Mouse (Mus musculus) fibroblast of lung, adult 2 months (primary cell): ENCODE results near the gene Actr2.
"Not testable (repeated sequence)": the region's sequence is repeated elsewhere in the genome, so short reads cannot be mapped to it uniquely, and the experiment has no call there.

ENCODE experiments used
- DNase-seq: peaks from one replicate; pipeline ENCODE4 v3.0.0-alpha.2; 2011; ENCODE audit warnings: low read depth

Gene Actr2

DNA sequence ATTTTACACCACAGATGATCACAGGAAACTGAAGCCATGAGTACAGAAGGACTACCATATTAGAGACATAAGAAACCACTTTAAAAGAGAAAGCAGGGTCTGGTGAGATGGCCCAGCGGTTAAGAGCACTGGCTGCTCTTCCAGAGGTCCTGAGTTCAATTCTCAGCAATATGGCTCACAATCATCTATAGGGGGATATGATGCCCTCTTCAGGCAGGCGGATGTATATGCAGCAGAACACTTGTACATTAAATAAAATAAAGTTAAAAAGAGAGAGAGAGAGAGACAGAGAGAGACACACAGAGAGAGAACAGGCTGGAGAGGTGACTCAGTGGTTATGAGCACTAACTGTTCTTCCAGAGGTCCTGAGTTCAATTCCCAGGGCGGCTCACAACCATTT, 67.1 kb downstream of the Actr2 start:
- DNase-seq = no peak

DNA sequence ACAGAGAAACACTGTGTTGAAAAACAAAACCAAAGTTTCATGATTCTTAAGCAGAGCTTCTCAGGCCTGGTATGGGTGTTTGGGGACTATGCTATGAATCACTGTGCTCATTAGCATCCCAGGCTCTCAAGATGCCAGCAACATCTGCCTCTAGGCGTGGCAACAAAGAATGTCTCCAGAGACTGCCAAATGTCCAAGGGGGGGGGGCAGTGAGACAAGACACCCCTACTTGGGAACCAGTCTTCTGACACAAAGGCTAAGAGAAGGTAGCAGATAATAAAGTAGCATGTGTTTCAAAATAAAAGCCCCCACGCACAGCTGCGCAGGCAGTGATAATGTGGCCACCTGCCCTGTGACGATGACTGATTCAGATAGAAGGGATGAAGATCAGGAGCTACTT, 69.5 kb downstream of the Actr2 start:
- no peak for DNase-seq

DNA sequence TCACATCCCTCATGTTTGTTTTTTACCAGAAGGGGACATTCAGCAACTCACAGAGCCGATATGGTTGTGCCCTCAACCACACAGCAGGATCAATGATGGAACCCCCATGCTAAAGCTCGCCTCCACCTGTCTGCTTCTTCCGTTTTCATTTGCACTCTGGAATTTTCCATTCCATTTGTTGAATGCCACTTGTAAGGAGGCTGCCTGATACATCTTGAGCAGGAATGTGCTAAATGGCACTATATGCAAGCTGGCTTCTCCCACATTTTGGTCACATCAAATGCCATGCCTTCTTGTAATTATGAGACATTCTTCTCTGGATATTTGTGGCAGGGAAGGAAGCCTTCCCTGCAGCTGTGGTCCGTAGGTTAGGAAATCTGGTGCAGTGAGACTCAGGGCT, 70.6 kb downstream of the Actr2 start:
- no peak for DNase-seq

DNA sequence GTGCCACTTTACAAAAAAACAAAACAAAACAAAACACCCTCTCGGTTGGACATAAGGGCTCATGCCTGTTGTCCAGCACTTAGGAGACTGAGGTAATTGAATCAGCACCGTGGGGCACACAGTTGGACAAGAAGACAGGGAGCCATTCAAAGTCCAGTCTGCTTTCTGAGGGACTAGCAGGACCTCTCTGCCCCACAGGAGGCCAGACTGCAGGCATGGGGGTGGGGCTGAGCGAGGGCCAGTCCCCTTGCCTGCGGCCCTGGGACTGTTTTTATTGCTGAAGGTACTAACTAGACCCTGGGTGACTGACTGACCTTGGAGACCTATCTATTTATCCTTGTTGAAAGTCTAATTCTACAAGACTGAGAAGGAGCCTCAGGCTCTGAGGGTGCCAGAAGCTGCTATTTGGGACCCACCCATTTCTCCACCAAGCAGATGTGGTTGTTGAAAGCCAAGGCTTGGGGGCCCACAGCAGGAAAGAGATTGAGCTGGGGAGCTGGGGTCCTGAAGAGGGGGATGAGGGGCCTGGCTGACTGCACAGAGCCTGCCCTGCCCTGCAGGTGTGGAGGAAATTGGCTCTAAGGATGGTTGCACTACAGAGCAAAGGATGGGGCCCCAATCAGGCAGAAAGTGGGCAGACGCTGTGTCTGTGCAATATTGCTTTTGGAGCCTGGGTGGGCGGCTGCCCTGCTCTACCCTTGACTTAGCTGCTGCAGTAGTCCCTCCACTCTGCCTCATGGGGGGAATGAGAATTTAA, 71.4 kb downstream of the Actr2 start:
- no peak for DNase-seq

DNA sequence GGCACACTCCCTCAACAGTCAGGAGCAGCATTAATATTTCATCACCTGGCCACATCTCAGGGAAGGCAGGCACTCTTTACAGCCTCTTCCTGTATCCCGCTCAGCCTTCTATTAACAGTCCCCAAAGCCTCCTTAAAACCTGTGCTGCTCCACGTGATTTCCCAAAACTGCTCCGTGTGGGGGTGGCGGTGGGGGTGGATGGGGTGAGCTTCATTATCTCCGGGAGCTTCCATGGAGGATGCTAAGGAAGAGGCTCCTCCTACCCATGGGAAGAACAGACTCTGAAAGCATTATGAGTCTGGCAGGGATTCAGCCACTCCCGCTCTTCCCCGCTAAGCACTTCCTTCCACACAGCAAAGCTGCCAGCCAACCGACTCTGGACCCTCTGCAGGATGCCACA, 74.0 kb downstream of the Actr2 start:
- DNase-seq = no peak

DNA sequence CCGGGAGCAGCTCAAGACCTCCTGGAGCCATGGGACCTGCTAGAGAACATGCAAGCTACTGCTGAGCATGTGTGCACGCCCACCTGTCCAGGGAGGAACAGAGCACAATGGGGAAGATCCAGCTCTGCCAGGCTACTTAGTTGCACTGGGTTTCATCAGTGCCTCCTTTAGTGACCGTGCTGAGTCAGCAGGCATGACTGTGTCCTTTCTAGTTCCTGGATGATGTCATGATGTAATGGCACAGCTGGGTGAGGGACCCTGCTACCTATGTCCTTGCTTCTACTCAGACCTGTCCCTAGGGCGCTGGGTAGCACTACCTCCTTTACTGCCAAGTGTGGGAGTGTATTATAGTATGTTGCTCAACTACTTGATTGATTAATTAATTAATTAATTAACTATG, 75.0 kb downstream of the Actr2 start:
- DNase-seq = no peak

DNA sequence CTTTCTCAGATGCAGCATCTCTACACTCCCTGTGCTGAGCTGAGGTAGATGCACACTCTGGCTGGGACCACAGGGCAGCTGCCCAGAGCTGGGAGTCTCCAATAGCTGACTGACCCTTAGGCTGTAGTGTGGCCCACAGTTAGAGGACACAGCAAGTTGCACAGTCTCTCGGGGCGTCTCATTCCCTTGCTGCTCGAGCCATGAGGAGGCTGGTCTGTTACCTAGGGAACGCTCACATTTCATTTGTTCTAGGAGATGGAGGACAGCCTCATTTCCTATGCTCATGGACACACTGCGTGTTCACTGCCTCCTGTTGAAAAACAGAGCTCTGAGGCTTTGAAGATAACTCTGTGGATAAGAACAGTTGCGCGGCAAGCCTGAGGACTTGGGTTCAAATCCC, 76.7 kb downstream of the Actr2 start:
- no peak for DNase-seq

DNA sequence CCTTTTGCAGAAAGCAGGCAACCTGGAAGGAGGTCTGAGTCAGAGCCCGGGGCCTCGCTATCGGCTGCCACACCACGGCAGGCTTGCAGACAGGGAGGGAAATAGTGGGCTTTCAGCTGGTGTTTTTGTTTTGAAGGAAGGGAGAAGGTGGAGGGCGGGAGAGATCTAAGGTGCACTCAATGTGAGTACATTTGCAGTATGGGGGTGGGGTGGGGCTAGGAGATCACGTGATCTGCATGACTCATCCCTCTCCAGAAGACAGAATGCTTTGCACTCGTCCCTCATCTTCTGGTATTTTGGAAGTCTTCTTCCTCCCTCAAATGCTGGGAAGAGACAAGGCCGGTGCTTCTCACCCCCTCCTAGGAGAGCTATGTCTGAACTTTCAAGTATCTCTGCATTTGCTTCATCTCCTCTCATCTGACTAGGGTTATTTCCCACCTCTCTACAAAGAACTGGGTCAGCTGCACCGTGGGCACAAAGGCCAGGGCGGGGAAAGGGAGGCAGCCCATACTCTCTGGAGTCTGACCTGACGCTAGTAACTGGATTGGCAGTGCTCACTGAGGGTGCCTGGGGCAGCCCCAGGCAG, 77.3 kb downstream of the Actr2 start:
- DNase-seq = no peak

DNA sequence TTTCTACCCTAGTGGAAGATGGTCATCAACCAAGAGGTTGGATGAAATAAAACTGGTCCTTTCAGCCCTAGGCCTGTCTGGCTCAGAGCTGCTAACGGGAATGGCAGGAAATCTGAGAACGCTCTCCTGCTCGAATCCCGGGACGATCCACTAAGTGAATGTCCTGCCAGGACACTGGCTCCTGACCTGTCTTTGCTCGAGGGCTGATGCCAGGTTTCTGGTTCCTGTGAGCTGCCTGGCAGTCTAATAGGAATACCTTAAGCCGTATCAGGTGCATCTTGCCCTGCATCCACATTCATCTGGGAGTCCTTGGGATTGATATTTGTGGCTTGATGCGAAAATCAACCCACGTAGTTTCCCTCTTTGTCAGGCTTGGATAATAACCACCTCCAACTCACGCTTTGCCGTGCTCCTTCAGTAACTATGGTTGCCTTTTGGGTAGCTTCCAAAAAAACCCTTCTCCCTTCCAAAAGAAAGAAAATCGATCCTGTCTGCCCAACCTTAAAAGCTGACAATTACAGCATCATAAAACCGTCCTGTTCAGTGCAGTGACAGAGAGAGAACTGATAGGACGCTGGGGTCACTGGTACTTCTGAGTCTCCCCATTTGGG, 78.3 kb downstream of the Actr2 start:
- DNase-seq = no peak

DNA sequence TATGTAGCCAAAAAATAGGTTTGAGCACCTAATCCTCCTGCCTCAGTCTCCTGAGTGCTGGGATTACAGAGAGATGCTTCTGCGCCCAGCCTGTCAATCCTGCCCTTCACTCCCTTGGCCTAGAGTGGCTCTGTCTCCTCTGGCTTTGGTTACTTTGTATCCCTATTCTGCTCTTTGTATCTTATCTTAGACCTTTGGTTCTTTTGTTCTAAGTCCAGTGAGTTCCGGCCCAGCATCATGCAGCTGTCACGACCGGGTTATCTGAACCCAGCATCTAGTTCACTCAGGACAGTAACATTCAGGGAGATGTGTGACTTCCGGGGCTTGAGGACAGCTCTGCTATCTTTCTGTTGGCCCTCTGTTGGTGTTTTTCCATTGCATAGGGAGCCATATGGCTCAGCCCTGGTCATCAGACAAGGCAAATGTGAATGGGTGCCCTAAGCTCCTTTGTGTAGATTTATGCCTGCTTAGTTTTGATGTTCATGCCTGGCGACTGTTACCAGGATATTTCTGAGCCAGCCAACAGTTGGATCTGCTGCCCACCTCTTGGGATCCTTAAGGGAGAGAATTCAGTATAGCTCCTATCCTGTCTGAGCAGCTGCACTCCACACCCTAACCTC, 79.1 kb downstream of the Actr2 start:
- no peak for DNase-seq

DNA sequence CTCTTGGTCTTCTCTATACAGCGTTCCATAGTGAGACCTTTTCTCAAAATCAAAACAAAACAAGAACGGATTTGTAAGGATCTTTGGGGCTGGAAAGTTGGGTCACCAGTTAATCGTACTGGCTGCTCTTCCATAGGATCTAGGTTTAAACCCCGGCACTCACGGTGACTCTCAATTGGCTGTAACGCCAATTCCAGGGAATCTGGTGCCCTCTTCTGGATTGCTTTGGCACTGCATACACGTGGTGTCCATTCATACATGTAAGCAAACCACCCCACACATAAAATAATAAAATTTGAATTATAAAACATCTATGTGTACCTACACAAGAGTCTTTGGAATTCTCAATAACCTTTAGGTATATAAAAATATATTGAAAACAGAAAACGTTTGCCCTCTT, 81.2 kb downstream of the Actr2 start:
- no peak for DNase-seq

DNA sequence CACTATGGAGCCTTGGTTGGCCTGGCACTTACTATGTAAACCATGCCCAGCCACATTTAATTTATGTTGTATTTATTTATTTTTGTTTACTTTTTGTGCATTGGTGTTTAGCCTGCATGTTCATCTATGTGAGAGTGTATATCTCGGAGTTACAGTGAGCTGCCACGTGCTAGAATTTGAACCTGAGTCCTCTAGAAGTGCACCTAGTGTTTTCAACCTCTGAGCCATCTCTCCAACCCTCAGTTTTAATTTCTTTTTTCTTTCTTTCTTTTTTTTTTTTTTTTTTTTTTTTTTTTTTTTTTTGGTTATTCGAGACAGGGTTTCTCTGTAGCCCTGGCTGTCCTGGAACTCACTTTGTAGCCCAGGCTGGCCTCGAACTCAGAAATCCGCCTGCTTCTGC, 81.7 kb downstream of the Actr2 start:
- not testable (repeated sequence) for DNase-seq

DNA sequence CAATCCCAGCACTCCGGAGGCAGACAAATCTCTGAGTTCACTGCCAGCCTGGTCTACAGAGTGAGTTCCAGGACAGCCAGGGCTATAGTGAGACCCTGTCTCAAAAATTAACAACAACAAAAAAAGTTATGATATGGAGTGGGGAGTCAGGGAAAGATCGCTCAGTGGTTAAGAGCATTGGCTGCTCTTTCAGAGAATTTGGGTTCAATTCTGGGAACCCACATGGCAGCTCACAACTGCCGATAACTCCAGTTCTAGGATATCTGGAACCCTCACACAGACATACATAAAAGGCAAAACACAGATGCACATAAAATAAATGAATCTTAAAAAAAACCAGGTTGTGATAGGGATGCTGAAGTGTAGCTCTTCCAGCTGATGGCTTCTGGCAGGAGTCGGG, 83.7 kb downstream of the Actr2 start:
- no peak for DNase-seq

DNA sequence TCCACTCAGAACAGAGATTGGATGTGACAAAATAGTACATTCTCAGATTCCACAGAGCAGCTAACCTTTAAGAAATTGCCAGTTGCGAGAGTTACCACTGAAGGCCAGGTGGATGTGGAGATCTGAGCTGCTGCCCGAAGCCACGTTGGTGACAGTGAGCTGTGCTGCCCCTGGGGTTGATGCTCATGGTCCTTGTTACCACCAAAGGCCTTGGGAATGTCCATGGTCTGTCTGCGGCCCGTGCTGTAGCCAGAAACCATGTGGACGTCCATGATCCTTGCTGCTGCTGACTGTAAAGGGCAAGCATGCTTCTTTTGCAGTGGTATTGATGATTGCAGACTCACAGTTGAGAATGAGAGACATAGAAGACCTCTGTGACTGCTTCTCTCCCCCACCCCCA, 84.3 kb downstream of the Actr2 start:
- no peak for DNase-seq

DNA sequence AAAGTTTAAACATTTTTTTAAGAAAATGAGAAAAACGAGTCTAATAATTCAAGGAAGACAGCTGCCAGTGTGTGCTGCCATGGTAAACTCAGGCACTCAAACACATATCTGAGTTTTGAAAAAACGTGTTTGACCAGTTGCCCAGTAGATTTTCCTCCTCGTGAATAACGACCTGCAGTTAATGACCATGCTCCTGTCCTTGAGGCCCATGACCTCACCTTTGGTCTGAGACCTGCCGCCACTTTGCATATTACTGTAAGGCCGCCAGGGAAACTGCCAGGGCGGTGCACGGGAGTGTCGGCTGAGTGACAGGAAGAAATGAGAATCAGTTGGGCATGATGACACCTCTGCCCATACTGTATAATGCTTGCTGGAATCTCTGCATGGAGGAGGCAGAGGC, 85.0 kb downstream of the Actr2 start:
- no peak for DNase-seq

DNA sequence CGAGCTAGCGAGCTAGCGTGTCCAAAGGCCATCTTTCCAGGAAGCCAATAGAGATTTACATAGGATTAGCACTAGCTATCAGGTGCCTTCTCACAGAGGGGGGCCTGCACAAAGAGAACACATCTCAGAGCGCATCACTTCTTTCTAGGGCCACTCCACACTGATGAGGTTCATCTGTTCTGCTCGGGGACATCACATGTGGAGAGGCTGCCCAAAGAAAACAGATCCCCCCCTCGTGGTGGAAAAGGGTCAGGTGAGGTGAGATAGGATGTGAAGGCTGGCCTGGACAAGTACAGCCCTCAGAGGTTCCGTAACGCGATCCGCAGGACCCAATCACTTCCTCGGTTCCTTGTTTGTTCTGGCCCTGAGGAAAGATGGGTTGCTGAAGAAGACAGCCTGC, 86.8 kb downstream of the Actr2 start:
- DNase-seq = no peak

DNA sequence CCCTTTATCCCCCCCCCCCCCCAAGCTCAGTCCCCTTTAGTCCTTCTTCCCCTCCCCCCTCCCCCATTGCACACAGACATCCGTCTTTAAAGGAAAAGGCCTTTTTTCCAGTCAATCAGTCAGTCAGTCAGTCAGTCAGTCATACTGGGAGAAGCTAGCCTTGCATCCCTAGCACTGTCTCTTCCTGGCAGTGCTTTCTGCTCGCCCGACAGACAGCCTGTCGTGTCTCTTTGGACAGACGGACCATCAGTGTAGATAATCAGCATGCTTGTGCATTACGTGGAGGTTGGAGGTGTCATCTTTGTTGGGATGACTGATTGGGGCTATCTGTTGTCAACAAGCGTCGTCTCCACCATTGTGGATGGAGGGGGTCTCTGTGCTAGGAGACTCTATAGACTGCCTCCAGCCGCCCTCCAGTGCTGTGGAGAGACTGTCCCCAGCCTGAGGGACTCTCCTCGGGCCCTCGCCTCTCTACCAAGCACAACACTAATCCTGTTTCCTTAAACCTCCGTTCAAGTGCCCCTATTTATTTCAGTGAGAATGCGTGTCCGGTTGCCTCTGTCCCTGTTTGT, 89.7 kb downstream of the Actr2 start:
- no peak for DNase-seq

DNA sequence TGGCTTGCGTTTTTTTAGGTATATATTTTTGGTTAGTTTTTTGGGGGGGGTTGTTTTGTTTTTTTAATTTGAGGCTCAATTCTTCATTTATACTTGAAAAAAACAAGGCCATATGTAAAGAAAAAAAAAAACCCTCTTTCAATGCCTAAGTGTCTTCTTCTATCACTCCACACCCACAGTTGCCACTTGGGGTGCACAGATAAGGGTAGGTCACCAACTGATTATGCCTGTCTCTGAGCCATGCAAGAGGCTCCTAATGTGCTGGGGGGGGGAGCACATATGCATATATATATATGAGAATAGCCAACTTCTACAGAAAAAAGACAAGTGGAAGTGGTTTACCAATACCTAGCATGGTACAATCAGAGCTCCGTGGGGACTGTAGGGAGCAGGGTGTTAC, 90.3 kb downstream of the Actr2 start:
- DNase-seq = no peak

DNA sequence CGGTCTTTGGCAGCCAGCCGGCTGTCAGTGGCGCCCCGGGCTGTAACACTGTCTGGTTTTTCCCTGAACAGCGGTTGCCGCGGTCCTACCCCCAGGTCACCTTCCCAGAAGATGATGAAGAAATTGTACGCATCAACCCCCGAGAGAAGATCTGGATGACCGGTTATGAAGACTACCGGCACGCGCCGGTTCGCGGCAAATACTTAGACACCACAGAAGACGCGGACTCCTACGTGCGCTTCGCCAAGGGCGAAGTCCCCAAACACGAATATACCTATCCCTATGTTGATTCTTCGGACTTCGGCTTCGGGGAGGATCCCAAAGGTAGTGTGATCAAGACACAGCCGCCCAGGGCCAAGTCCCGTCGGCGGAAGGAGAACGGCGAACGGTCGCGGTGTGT, 92.0 kb downstream of the Actr2 start:
- DNase-seq = no peak

DNA sequence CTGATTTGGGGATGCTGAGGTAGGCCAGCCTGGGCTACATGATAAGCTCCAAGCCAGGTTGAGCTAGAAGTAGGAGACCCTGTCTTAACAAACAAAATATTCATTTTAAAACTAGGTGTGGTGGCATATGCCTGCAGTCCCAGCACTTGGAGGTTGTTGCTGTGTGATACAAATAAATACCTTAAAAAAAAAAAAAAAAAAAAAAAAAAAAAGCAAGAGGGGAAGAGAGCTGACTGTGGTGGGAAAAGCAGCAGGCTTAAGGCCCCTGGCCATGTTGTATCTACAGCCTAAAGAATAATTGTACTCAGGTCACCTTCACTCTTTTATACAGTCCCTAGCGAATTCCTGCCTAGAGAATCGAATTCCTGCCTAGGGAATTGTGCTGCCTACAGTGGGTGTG, 93.8 kb downstream of the Actr2 start:
- DNase-seq = no peak

DNA sequence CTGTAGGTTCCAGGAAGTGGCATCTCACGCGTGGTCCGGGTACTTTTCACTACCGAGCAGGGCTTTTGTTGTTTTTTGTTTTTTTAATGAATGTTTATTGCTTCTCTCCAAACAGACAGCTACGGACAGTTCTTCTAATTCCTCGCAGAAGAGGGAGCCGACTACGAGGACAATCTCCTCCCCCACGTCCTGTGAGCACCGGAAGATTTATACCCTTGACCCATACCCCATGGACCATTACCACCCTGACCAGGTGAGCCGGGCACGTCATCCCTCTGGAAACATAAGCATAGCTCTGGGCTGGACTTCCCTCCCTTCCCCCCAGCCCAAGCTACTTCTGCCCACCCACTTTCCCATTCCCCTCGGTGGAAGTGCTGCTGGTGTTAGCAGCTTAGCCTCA, 94.8 kb downstream of the Actr2 start:
- DNase-seq = no peak

DNA sequence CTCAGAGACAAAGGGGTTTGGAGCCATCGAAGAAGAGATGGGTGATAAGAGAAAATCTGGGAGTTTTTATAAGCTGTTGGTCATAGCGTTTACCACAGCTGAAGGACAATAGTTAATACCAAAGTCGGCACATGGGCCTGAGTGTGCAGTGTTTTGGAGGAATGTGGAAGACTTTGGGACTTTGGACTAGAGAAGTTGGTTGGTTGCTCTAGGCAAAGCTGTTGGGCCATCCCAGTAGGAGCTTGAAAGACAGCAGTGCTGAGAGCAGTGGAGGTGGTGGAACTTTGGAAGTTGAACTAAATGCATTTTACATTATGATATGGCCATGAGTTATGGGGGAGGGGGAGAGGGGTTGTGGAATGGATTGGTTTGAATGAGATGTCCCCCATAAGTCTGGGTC, 99.3 kb downstream of the Actr2 start:
- no peak for DNase-seq
